Mouse (Mus musculus) activated CD4-positive, CD25-positive, alpha-beta regulatory T cell, adult 4 months (primary cell): ENCODE measurements around the gene Hdac9. TPM values are rescaled to one million over a fixed set of nuclear protein-coding genes. Genes with fewer than 3 reads are reported as not detected.

Experiments used
- ATAC-seq: one replicate; pipeline ENCODE4 v1.8.0; 2017
- polyA plus RNA-seq, 2 experiments: library from polyadenylated mRNA; unstranded; fragments of 100-300 nt; shearing (Covaris generic); gene quantifications; one replicate each; pipeline ENCODE4 v1.2.1; 2017

Hdac9 gene
- polyA plus RNA-seq, 2 experiments from 2014 or later, result 0.48 to 1.5 TPM

GRCm38 (mm10) chr12:34806528-34806927 is 110.4 kb downstream of the Hdac9 start:
- peak; percentile 41 for ATAC-seq

GRCm38 (mm10) chr12:34803721-34804120 is 113.2 kb downstream of the Hdac9 start:
- no peak for ATAC-seq

GRCm38 (mm10) chr12:34802308-34802707 is 114.6 kb downstream of the Hdac9 start:
- ATAC-seq, result peak; percentile 87

GRCm38 (mm10) chr12:34801752-34802151 is 115.1 kb downstream of the Hdac9 start:
- ATAC-seq, result no peak

- ATAC-seq, result no peak
These were observed 119.5 kb downstream of the Hdac9 start for GRCm38 (mm10) chr12:34797389-34797788.

- no peak for ATAC-seq
These were observed 121.4 kb downstream of the Hdac9 start for GRCm38 (mm10) chr12:34795487-34795886.

GRCm38 (mm10) chr12:34792113-34792452 is 124.8 kb downstream of the Hdac9 start:
- ATAC-seq, result no peak

- ATAC-seq, result no peak
These were observed 125.4 kb downstream of the Hdac9 start for GRCm38 (mm10) chr12:34791213-34792112.

- ATAC-seq, result no peak
These were observed 127.6 kb downstream of the Hdac9 start for GRCm38 (mm10) chr12:34789031-34789982.

- ATAC-seq, result no peak
These were observed 129.5 kb downstream of the Hdac9 start for GRCm38 (mm10) chr12:34787380-34787779.

- ATAC-seq, result no peak
These were observed 133.3 kb downstream of the Hdac9 start for GRCm38 (mm10) chr12:34783574-34783973.

GRCm38 (mm10) chr12:34779368-34779957 is 137.4 kb downstream of the Hdac9 start:
- no peak for ATAC-seq

- ATAC-seq, result no peak
These were observed 140.7 kb downstream of the Hdac9 start for GRCm38 (mm10) chr12:34776170-34776569.

GRCm38 (mm10) chr12:34774071-34774470 is 142.8 kb downstream of the Hdac9 start:
- no peak for ATAC-seq

- no peak for ATAC-seq
These were observed 149.6 kb downstream of the Hdac9 start for GRCm38 (mm10) chr12:34767226-34767775.

GRCm38 (mm10) chr12:34747266-34747665 is 169.6 kb downstream of the Hdac9 start:
- no peak for ATAC-seq

GRCm38 (mm10) chr12:34725204-34725603 is 191.7 kb downstream of the Hdac9 start:
- ATAC-seq, result no peak

GRCm38 (mm10) chr12:34724274-34724673 is 192.6 kb downstream of the Hdac9 start:
- no peak for ATAC-seq

GRCm38 (mm10) chr12:34722831-34723490 is 193.9 kb downstream of the Hdac9 start:
- ATAC-seq, result no peak

GRCm38 (mm10) chr12:34720906-34721305 is 196.0 kb downstream of the Hdac9 start:
- ATAC-seq, result no peak

GRCm38 (mm10) chr12:34714266-34714939 is 202.5 kb downstream of the Hdac9 start:
- peak; percentile 40 for ATAC-seq
